Mouse (Mus musculus): Measurements from ENCODE around the gene Nhsl2. TPM values are rescaled to one million over a fixed set of nuclear protein-coding genes. Genes with fewer than 3 reads are reported as not detected.

The Nhsl2 gene
- polyA plus RNA-seq, 1 experiment, result 4.5 TPM

DNA sequence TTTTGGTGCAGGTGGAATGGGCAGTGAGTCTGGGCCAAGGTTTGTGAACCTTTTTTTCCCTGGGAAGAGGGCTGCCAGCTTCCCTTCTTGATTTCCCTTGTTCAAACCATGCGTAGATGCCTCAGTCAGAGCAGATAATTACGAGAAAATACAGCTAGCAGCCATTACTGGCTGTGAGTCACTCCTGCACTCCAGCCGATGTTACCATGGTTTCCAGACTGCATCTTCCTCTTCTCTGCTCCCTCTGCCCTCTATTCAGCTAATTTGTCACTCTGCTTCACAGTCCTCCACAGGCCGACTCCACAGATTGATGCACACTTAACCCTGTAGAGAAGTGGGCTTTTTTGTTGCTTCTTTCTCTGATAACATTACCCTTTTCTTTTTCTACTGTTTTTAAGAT is 266.5 kb downstream of the Nhsl2 start:
- peak; percentile 79 for DNase-seq (ENCODE audit: low read depth)
- TF ChIP-seq POLR2A (IDR thresholded peaks at IDR 0.05; ENCODE audit: borderline replicate concordance, extremely low read depth, insufficient read depth, insufficient read length, poor library complexity, severe bottlenecking) (no peak), CTCF (IDR thresholded peaks at IDR 0.05; ENCODE audit: borderline replicate concordance, extremely low read depth, insufficient read depth, insufficient read length) (no peak)

DNA sequence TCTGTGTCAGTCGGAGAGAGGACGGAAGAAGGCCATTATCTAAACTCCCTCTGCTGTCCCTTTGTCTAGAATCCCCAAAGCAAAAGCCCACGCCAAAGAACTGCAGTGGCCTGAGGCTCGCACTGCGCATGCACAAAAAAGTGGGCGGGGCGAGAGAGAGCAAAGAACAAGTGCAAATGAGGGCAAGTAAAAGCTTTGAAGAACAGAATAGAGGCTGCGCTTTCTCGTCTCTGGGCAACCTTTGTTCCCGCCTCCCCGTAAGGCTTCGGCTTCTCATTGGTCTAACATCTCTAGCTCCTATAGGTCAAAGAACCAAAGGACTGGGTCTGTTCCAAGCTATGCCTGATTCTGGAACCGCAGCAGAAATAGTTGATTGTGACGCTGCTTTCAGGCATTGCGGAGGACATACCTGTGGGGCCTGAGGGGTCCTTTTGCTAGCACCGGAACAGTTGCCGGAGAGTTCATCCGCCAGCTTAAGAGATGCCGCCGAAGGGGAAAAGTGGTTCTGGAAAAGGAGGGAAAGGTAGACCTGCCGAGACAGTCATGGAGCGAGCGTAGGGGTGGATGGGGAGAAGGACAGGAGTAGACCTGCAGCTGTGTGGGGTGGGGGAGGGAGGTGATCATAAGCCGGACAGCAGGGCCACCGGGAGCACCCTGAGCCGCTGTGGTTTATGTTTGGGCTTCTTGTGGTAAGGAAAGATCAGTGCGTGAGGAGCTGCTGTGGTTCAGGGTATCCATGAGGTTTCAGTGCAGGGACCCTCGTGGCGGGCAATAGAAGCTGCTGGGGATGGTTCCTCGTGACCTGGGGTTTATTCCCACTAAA is 270.1 kb downstream of the Nhsl2 start, which contains the start of gene Pin4:
Gene Pin4 (plus strand): TSS at position 406 of the 823 bp plus-strand sequence.
- DNase-seq (ENCODE audit: low read depth), result peak; percentile 99
- no peak for TF ChIP-seq POLR2A (IDR thresholded peaks at IDR 0.05; ENCODE audit: borderline replicate concordance, extremely low read depth, insufficient read depth, insufficient read length, poor library complexity, severe bottlenecking)
- TF ChIP-seq CTCF (IDR thresholded peaks at IDR 0.05; ENCODE audit: borderline replicate concordance, extremely low read depth, insufficient read depth, insufficient read length), result no peak

DNA sequence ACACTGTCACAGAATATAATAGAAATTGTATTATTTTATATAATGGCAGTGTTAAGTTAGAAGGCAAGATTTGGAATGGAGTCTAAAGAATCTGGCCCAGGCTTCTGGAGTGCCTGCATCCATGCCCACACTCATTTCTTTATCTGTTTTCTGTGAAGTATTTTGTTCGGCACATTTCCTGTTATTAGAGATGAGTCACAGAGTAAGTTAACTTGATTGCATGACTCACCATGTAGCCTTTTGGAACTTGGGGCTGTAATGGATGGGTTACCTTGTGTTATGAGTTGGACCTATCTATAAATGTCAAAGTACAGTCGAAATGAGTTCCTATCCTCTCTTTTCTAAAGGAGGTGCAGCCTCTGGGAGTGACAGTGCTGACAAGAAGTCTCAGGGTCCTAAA is 272.1 kb downstream of the Nhsl2 start:
- TF ChIP-seq CTCF (IDR thresholded peaks at IDR 0.05; ENCODE audit: borderline replicate concordance, extremely low read depth, insufficient read depth, insufficient read length) (no peak), POLR2A (IDR thresholded peaks at IDR 0.05; ENCODE audit: borderline replicate concordance, extremely low read depth, insufficient read depth, insufficient read length, poor library complexity, severe bottlenecking) (no peak)
- DNase-seq (ENCODE audit: low read depth), result no peak

DNA sequence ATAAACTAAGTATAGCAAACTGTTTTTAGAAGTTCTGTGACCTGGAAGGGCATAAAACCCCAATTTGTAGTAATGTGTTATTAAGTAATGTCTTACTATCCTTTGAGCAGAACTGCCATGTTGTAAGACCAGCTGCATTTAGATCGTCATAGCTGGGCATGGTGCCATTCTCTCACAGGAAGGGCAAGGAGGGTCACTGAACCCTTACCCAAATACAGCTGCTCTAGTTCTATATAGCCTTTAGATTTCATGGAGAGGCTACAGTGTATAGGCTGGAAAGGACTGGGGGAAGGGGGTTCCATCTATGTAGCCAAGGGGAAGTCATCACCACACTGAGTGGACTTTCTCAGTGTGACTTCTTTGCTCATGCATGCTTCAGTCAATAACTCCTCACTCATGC is 292.0 kb downstream of the Nhsl2 start:
- DNase-seq (ENCODE audit: low read depth), result no peak
- TF ChIP-seq CTCF (IDR thresholded peaks at IDR 0.05; ENCODE audit: borderline replicate concordance, extremely low read depth, insufficient read depth, insufficient read length) (no peak), POLR2A (IDR thresholded peaks at IDR 0.05; ENCODE audit: borderline replicate concordance, extremely low read depth, insufficient read depth, insufficient read length, poor library complexity, severe bottlenecking) (no peak)

Other genes starting within 250 kb of the Nhsl2 start
- 339 and 474 TPM in 2 replicates for gene Ogt, start 209.3 kb upstream of the Nhsl2 start, polyA plus RNA-seq (2012; rRNA removed)
- 0.09 and 0.14 TPM in 2 replicates for gene Cxcr3, start 115.1 kb upstream of the Nhsl2 start, polyA plus RNA-seq (2012; rRNA removed)
- gene Gm4779, start 55.0 kb upstream of the Nhsl2 start, polyA plus RNA-seq (2012; rRNA removed), result 0.05 and 0.29 TPM in 2 replicates
- gene 8030474K03Rik, start 54.7 kb upstream of the Nhsl2 start, polyA plus RNA-seq (2012; rRNA removed), result 0.05 and 0.13 TPM in 2 replicates
- gene Rtl5, start 221.9 kb downstream of the Nhsl2 start, polyA plus RNA-seq (2012; rRNA removed), result 64.7 and 82.5 TPM in 2 replicates

All from brain, embryonic 14.5 days (tissue).